Mouse (Mus musculus) spleen, adult 18-20 months (tissue): ENCODE results near the gene Tepp.

ENCODE experiments used
- DNase-seq, 2 experiments: peaks; one replicate each; pipeline ENCODE4 v3.0.0; 2022; ENCODE audit warnings: mixed read lengths in 2 of 2

The Tepp gene

GRCm38 (mm10) chr8:95369581-95370326 is 59.4 kb downstream of the Tepp start:
- no peak for DNase-seq

- no peak for DNase-seq
These were observed 63.1 kb downstream of the Tepp start for GRCm38 (mm10) chr8:95373389-95374002.

GRCm38 (mm10) chr8:95374429-95374828 is 64.1 kb downstream of the Tepp start:
- no peak for DNase-seq

GRCm38 (mm10) chr8:95375374-95375930 is 65.1 kb downstream of the Tepp start:
- DNase-seq = no peak
